Mouse (Mus musculus) liver, embryonic 15.5 days (tissue): ENCODE results near the gene Per1. TPM values are rescaled to one million over a fixed set of nuclear protein-coding genes. Genes with fewer than 3 reads are reported as not detected.

Experiments used
- ATAC-seq: fragments of 200-750 bp; cut with Nextera tagmentation; 2 replicates; pipeline ENCODE4 v1.8.0; 2017; ENCODE audit warnings: moderate number of reproducible peaks, mild to moderate bottlenecking, moderate library complexity; ENCODE audit not compliant: insufficient read depth
- H3K27ac ChIP-seq: fragments of 300-500 bp; sonication (generic); replicated peaks from 2 replicates; pipeline ENCODE4 v1.5.1; 2015; ENCODE audit warnings: mild to moderate bottlenecking, inconsistent platforms
- H3K27me3 ChIP-seq: fragments of 300-500 bp; sonication (generic); 2 replicates; pipeline ENCODE4 v1.6.1; 2015; ENCODE audit warnings: mild to moderate bottlenecking, inconsistent platforms
- H3K36me3 ChIP-seq: fragments of 300-500 bp; sonication (generic); replicated peaks from 2 replicates; pipeline ENCODE4 v1.6.1; 2015; ENCODE audit warnings: moderate library complexity, mild to moderate bottlenecking, inconsistent platforms
- H3K4me1 ChIP-seq: fragments of 300-500 bp; sonication (generic); replicated peaks from 2 replicates; pipeline ENCODE4 v1.6.1; 2015; ENCODE audit warnings: inconsistent platforms
- H3K4me2 ChIP-seq: fragments of 300-500 bp; sonication (generic); 2 replicates; pipeline ENCODE4 v1.6.1; 2015; ENCODE audit warnings: moderate library complexity, mild to moderate bottlenecking, inconsistent platforms
- H3K4me3 ChIP-seq: fragments of 300-500 bp; sonication (generic); replicated peaks from 2 replicates; pipeline ENCODE4 v1.5.1; 2015; ENCODE audit warnings: mild to moderate bottlenecking, inconsistent platforms
- H3K9ac ChIP-seq: fragments of 300-500 bp; sonication (generic); 2 replicates; pipeline ENCODE4 v1.6.1; 2015; ENCODE audit warnings: moderate library complexity, mild to moderate bottlenecking, inconsistent platforms
- H3K9me3 ChIP-seq: fragments of 300-500 bp; sonication (generic); replicated peaks from 2 replicates; pipeline ENCODE4 v1.6.1; 2016; ENCODE audit warnings: inconsistent platforms
- WGBS: fragments of 180-500 bp; shearing (Covaris S2); methylation state at CpG from one replicate; pipeline ENCODE4 v1.1.7; 2015; ENCODE audit warnings: mixed read lengths; ENCODE audit not compliant: insufficient replicate concordance; 5-methylcytosine and 5-hydroxymethylcytosine counted together
- polyA plus RNA-seq: library from polyadenylated mRNA; unstranded; fragments of >200 nt; fragmentation: Nextera tagmentation; extraction: Ambion mirVana; gene quantifications from 2 replicates; pipeline ENCODE4 v1.2.1, GENCODE M21; 2015

The Per1 gene
- polyA plus RNA-seq, 1 experiment from 2014 or later: 7.6 TPM

DNA sequence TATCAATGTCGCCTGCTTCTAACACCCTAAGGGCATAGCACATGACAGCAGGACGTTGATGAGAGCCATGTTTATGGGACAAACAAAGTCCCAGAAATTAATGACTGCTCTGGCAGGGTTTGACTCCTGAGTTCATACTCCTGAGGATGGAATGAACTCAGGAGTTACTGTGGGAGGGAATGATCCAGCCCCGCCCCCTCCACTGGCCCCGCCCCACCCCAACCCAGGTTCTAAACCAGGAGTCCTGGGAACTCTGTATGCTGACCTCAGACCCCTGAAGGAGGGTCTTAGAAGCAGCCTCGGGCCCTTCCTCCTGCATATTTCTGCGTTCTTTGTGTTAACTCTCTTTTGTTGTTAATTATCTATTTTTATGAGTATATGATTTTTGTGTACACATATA, 9.4 kb upstream of the Per1 start:
- no peak overlapping the region for H3K9ac ChIP-seq
- peaks cover 25% of the 10 kb centered on the region for H3K4me1 ChIP-seq
- H3K4me3 ChIP-seq: no peak overlapping the region
- H3K9me3 ChIP-seq: no peaks in the 10 kb centered on the region
- peaks cover 12% of the 10 kb centered on the region for H3K36me3 ChIP-seq
- peaks cover 6% of the 10 kb centered on the region; the same call in 1 of the 2 replicates for H3K27me3 ChIP-seq
- H3K27ac ChIP-seq: no peak overlapping the region
- H3K4me2 ChIP-seq: no peak overlapping the region
- ATAC-seq: no peak
- WGBS: 71% methylated on average over 6 of the region's 6 CpGs

- H3K27me3 ChIP-seq: peaks cover 6% of the 10 kb centered on the region; the same call in 1 of the 2 replicates
- peaks cover 20% of the 10 kb centered on the region for H3K36me3 ChIP-seq
- no peaks in the 10 kb centered on the region for H3K9me3 ChIP-seq
- no peak overlapping the region for H3K9ac ChIP-seq
- no peak overlapping the region for H3K27ac ChIP-seq
- no peak for ATAC-seq
- H3K4me1 ChIP-seq: peaks cover 32% of the 10 kb centered on the region
- 65% methylated on average over 6 of the region's 6 CpGs for WGBS
- no peak overlapping the region for H3K4me3 ChIP-seq
- H3K4me2 ChIP-seq: no peak overlapping the region
Measured at GRCm38 (mm10) chr11:69086390-69086789, 8.6 kb upstream of the Per1 start.

DNA sequence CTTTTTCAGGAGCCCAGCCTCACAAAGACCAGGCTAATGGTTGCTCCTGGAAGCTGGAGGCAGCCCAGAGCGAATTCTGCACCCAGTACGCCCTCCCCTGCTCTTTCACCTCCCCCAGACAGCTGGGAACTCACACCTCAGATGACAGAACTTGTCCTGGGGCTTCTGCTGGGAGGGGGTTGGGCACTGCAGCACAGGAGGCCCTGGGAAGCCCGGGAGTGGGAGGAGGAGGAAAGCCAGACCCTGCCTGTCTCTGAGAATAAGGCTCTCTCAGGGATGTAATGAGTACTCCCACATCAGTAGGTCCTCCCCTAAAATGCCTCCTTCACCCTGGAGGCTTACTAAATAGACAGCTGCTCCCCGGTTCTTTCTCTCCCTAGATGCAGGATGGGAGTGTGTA, 7.9 kb upstream of the Per1 start:
- no peaks in the 10 kb centered on the region for H3K9me3 ChIP-seq
- peaks cover 6% of the 10 kb centered on the region; the same call in 1 of the 2 replicates for H3K27me3 ChIP-seq
- no peak overlapping the region for H3K9ac ChIP-seq
- WGBS: 47% methylated on average over 4 of the region's 4 CpGs
- H3K27ac ChIP-seq: no peak overlapping the region; the same call in 1 of the 2 replicates
- no peak for ATAC-seq
- H3K4me1 ChIP-seq: peaks cover 38% of the 10 kb centered on the region
- no peak overlapping the region for H3K4me3 ChIP-seq
- H3K4me2 ChIP-seq: no peak overlapping the region
- peaks cover 27% of the 10 kb centered on the region for H3K36me3 ChIP-seq

GRCm38 (mm10) chr11:69087597-69087996, 7.4 kb upstream of the Per1 start:
- Histone ChIP-seq H3K9me3 (no peaks in the 10 kb centered on the region), H3K27me3 (peaks cover 5% of the 10 kb centered on the region; the same call in 1 of the 2 replicates), H3K9ac (no peak overlapping the region), H3K36me3 (peaks cover 31% of the 10 kb centered on the region), H3K4me3 (no peak overlapping the region), H3K4me1 (peaks cover 43% of the 10 kb centered on the region), H3K27ac (no peak overlapping the region; the same call in 1 of the 2 replicates), H3K4me2 (peak overlapping the region; percentile 82)
- WGBS: 50% methylated on average over 2 of the region's 2 CpGs
- no peak for ATAC-seq

DNA sequence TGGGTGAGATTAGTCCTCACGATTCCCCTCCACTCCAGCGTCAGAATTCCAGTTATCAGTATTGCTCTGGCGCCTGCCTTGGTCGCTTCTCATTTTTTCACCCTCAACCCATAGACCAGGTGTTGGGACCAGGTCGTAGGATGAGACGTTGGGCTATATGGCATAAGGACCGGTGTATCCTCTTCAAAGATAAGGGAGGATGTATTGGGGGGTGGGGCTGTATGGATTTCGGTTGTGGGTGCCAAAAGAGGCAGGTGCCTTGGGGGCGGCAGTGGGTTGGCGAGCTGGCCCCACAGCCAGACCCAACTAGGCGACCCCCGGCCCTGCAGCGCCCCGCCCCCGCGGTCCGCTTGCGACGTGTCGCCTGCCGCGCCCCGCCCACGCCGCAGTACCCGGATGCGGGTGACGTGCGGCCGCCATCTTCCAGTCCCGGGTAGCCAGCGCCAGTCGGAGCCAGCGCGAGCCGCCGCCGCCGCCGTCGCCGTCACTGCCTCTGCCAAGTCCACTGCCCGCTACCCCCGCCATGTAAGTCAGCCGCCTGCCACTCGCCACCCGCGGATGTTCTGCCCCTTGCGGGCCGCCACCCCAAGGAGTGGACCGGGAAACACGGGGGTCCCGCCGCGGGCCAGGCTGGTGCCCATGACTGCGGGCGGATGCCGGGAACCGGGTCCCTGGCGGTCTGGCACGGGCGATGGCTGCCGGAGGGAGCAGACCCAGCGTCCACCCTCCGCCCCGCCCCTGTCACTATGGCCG, 6.7 kb upstream of the Per1 start, which contains the start of gene Vamp2:
Gene Vamp2 (plus strand): TSS at position 388 of the 753 bp plus-strand sequence.
- WGBS: 1% methylated on average over 65 of the region's 67 CpGs
- peak within 1 kb of the TSS; percentile 99 for H3K4me3 ChIP-seq
- peaks cover 47% of the 10 kb centered on the region for H3K4me1 ChIP-seq
- no peaks in the 10 kb centered on the region for H3K9me3 ChIP-seq
- no peaks in the 10 kb centered on the region for H3K27me3 ChIP-seq
- H3K4me2 ChIP-seq: peak within 1 kb of the TSS; percentile 82
- peak; percentile 57 for ATAC-seq
- H3K9ac ChIP-seq: peak within 1 kb of the TSS; percentile 100
- H3K36me3 ChIP-seq: peaks cover 34% of the 10 kb centered on the region
- peak within 1 kb of the TSS; percentile 94 for H3K27ac ChIP-seq

DNA sequence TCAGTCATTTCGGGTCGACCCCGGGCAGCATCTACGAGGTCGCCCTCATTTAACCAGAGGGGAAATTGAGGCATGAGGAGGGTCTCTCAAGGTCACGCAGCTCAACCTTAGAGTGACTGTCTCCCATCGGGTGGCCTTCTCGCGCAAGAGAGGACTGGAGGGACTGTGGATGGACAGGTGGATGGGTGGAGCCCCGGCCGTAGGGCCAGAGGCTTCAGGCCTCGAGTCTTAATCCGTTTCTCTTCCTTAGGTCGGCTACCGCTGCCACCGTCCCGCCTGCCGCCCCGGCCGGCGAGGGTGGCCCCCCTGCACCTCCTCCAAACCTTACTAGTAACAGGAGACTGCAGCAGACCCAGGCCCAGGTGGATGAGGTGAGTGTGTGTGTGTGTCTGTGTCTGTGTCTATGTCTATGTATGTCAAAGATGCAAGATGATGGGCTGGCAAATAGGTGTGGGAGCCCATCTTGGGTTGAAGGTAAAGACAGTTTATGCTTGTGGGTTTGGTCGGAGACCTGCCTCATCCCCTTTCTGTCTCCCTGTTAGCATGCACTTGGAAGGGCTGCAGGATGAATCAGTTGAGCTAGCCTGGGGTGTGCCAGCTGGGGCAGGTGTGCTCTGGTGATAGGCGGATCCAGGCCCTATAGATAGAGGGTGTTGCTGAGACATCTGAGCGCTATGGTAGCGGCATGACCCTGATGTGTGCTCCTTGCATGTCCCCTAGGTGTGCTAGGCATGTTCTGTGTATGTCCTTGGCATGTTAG, 6.0 kb upstream of the Per1 start:
- H3K36me3 ChIP-seq: peaks cover 34% of the 10 kb centered on the region
- H3K9me3 ChIP-seq: no peaks in the 10 kb centered on the region
- H3K4me2 ChIP-seq: peak overlapping the region; percentile 82
- H3K27ac ChIP-seq: peak overlapping the region; percentile 94
- H3K9ac ChIP-seq: peak overlapping the region; percentile 100
- H3K27me3 ChIP-seq: no peaks in the 10 kb centered on the region
- WGBS: 5% methylated on average over 25 of the region's 25 CpGs
- H3K4me1 ChIP-seq: peaks cover 51% of the 10 kb centered on the region
- peak overlapping the region; percentile 99 for H3K4me3 ChIP-seq
- peak; percentile 82 for ATAC-seq

- Histone ChIP-seq H3K4me3 (peak overlapping the region; percentile 99), H3K36me3 (peaks cover 34% of the 10 kb centered on the region), H3K27ac (peak overlapping the region; percentile 94), H3K9me3 (no peaks in the 10 kb centered on the region), H3K27me3 (no peaks in the 10 kb centered on the region), H3K4me2 (peak overlapping the region; percentile 82), H3K4me1 (peaks cover 58% of the 10 kb centered on the region), H3K9ac (peak overlapping the region; percentile 100)
- WGBS: 80% methylated on average over 12 of the region's 12 CpGs
- ATAC-seq: no peak
Measured at GRCm38 (mm10) chr11:69089616-69090290, 5.3 kb upstream of the Per1 start.

- Histone ChIP-seq H3K9me3 (no peaks in the 10 kb centered on the region), H3K27ac (peak overlapping the region; percentile 94), H3K27me3 (no peaks in the 10 kb centered on the region), H3K4me3 (no peak overlapping the region; the same call in 1 of the 2 replicates), H3K4me1 (peaks cover 62% of the 10 kb centered on the region), H3K36me3 (peaks cover 34% of the 10 kb centered on the region), H3K9ac (no peak overlapping the region), H3K4me2 (peak overlapping the region; percentile 82)
- 70% methylated on average over 6 of the region's 6 CpGs for WGBS
- no peak for ATAC-seq
Measured at GRCm38 (mm10) chr11:69090367-69090766, 4.7 kb upstream of the Per1 start.

- 56% methylated on average over 7 of the region's 7 CpGs for WGBS
- H3K9me3 ChIP-seq: no peaks in the 10 kb centered on the region
- H3K27ac ChIP-seq: no peak overlapping the region; the same call in 1 of the 2 replicates
Measured at GRCm38 (mm10) chr11:69091566-69092385, 3.2 kb upstream of the Per1 start.

DNA sequence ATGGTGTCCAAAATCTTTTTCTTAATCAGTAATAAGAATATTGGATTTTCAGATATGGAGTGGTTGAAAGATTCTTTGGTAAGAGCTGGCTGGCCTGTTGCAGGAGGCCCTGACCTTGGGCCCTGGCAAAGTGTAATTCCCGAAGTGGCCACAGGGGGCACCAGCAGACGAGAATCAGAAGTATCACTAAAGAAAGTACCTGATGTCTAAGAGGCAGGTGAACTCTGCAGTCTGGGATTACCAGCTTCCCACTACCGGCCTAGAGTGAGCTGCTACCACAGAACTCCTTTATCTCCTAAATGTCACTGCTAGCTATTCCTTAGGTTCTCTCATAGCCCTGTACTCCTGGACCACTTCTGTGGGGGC, 2.6 kb upstream of the Per1 start:
- Histone ChIP-seq H3K27me3 (no peaks in the 10 kb centered on the region), H3K36me3 (peaks cover 34% of the 10 kb centered on the region), H3K4me3 (no peak overlapping the region), H3K9me3 (no peaks in the 10 kb centered on the region), H3K4me2 (no peak overlapping the region), H3K4me1 (peaks cover 82% of the 10 kb centered on the region), H3K9ac (no peak overlapping the region), H3K27ac (no peak overlapping the region)
- ATAC-seq: no peak
- WGBS: under 1% methylated on average over 3 of the region's 3 CpGs

More at GRCm38 (mm10) chr11:69091566-69092385, 3.2 kb upstream of the Per1 start:
- no peak overlapping the region for H3K9ac ChIP-seq
- H3K4me1 ChIP-seq: peaks cover 76% of the 10 kb centered on the region
- no peak overlapping the region for H3K4me2 ChIP-seq
- H3K4me3 ChIP-seq: no peak overlapping the region
- peaks cover 34% of the 10 kb centered on the region for H3K36me3 ChIP-seq
- H3K27me3 ChIP-seq: no peaks in the 10 kb centered on the region
- no peak for ATAC-seq
